28 mouse cellular contexts compared by ENCODE assay signal in the genomic region with DNA sequence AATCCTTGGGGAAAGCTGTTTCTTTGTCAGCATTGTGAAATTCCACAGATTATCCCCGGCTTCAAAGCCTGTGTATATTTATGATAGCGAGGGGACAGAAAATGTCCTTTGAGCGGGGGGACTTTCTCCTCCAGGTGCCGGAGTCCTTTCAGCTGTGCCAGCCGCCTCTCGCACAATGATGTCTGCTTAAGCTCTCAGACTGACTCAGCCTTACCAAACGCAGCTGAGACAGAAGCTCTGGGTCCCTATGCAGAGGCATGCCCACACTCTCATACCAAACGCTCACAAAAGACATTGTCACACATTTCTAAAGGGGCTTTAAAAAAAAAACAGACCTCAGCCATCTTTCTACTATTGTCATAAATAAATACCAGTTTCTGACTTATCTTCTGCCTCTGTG.
DNase-seq lines count a peak whose midpoint lies in the region; ATAC-seq and TF ChIP-seq lines count a peak whose summit lies in the region.
"Had no signal": no experiment of that assay in that cellular context is flagged by ENCODE, and none has a peak within 500 bp of the region (broad histone marks: within the 10 kb centered on the region; RNA-seq: fewer than 3 reads in every experiment).

No protein-coding gene starts in this region.

- H3K4me1 ChIP-seq in intestine, embryonic 14.5 days (replicated peaks; ENCODE audit: control insufficient read depth, insufficient read depth, low read length): peaks cover 4% of the 10 kb centered on the region; the same call in 1 of the 2 replicates
- no peaks in the 10 kb centered on the region for H3K4me1 ChIP-seq in intestine, postnatal 0 days (replicated peaks; ENCODE audit: control insufficient read depth, insufficient read depth, low read length)
- no peaks in the 10 kb centered on the region for H3K4me1 ChIP-seq in midbrain, embryonic 14.5 days (ENCODE audit: control insufficient read depth, insufficient read depth, low read length)
- H3K4me1 ChIP-seq in midbrain, embryonic 11.5 days (ENCODE audit: control insufficient read depth, insufficient read depth, low read length): no peaks in the 10 kb centered on the region
- H3K4me1 ChIP-seq in stomach, embryonic 14.5 days (ENCODE audit: control insufficient read depth, insufficient read depth, low read length): no peaks in the 10 kb centered on the region
- H3K4me1 ChIP-seq: embryonic facial prominence, embryonic 10.5 days; embryonic facial prominence, embryonic 15.5 days; forebrain, embryonic 12.5 days; heart, embryonic 13.5 days; hindbrain, embryonic 15.5 days; limb, embryonic 13.5 days; lung, embryonic 15.5 days; megakaryocyte, embryonic 14.5 days had no signal

- peak overlapping the region; percentile 21 for H3K4me2 ChIP-seq in intestine, embryonic 14.5 days (ENCODE audit: low read length)
- no peak overlapping the region for H3K4me2 ChIP-seq in intestine, postnatal 0 days (replicated peaks; ENCODE audit: low read depth)
- peak overlapping the region; percentile 25; the same call in 1 of the 2 replicates for H3K4me2 ChIP-seq in midbrain, embryonic 14.5 days (ENCODE audit: low read length)
- no peak overlapping the region for H3K4me2 ChIP-seq in midbrain, embryonic 11.5 days
- peak overlapping the region; percentile 26; the same call in 1 of the 2 replicates for H3K4me2 ChIP-seq in stomach, embryonic 14.5 days (replicated peaks; ENCODE audit: low read depth, low read length)
- H3K4me2 ChIP-seq: embryonic facial prominence, embryonic 15.5 days; forebrain, embryonic 12.5 days; heart, embryonic 13.5 days; hindbrain, embryonic 15.5 days; limb, embryonic 13.5 days; liver, embryonic 11.5 days; lung, embryonic 15.5 days had no signal

- TF ChIP-seq CTCF in intestine, postnatal 0 days (IDR thresholded peaks at IDR 0.05; ENCODE audit: low read depth): no peak
- no peak for TF ChIP-seq CTCF in brain, embryonic 14.5 days (IDR thresholded peaks at IDR 0.05; ENCODE audit: borderline replicate concordance, extremely low read depth, insufficient read depth, insufficient read length)

- DNase-seq in intestine, embryonic 14.5 days (ENCODE audit: low spot score): no peak
- DNase-seq in midbrain, embryonic 14.5 days: peak; percentile 57
- DNase-seq in midbrain, embryonic 11.5 days (ENCODE audit: low spot score, missing footprints): no peak
- peak; percentile 60 for DNase-seq in brain, embryonic 14.5 days (ENCODE audit: low read depth)
- DNase-seq in cerebellum, adult 11-12 months: no peak
- no peak for DNase-seq in lung, postnatal 25 days (ENCODE audit: low spot score)
- DNase-seq: adrenal gland, postnatal 25 days; cerebellum, adult 8-10 months; cerebellum, postnatal 25 days; gastrocnemius, adult 2 months; gastrocnemius, postnatal 36 days; heart, postnatal 10 days; kidney, adult 11 months; kidney, postnatal 25 days; lung, postnatal 4 days; right cerebral cortex, adult 18-20 months had no signal

- no peak for TF ChIP-seq POLR2A in brain, embryonic 14.5 days (IDR thresholded peaks at IDR 0.05; ENCODE audit: borderline replicate concordance, extremely low read depth, insufficient read depth, insufficient read length, poor library complexity, severe bottlenecking)

- H3K27ac ChIP-seq in intestine, embryonic 14.5 days (ENCODE audit: low read depth): no peak overlapping the region
- H3K27ac ChIP-seq in intestine, postnatal 0 days (ENCODE audit: low read depth, low read length): no peak overlapping the region
- H3K27ac ChIP-seq in midbrain, embryonic 14.5 days (replicated peaks; ENCODE audit: low read depth, low read length): no peak overlapping the region
- no peak overlapping the region for H3K27ac ChIP-seq in midbrain, embryonic 11.5 days (ENCODE audit: low read depth, low read length)
- H3K27ac ChIP-seq in stomach, embryonic 14.5 days (ENCODE audit: low read length): no peak overlapping the region
- H3K27ac ChIP-seq: embryonic facial prominence, embryonic 10.5 days; embryonic facial prominence, embryonic 15.5 days; forebrain, embryonic 12.5 days; gastrocnemius, adult 2 months; heart, embryonic 13.5 days; hindbrain, embryonic 15.5 days; limb, embryonic 13.5 days; lung, embryonic 15.5 days had no signal

- H3K36me3 ChIP-seq in intestine, embryonic 14.5 days (ENCODE audit: control insufficient read depth, insufficient read depth, low read length): no peaks in the 10 kb centered on the region
- no peaks in the 10 kb centered on the region for H3K36me3 ChIP-seq in intestine, postnatal 0 days (ENCODE audit: control insufficient read depth, insufficient read depth)
- no peaks in the 10 kb centered on the region for H3K36me3 ChIP-seq in midbrain, embryonic 14.5 days (ENCODE audit: control insufficient read depth, insufficient read depth, low read length)
- no peaks in the 10 kb centered on the region for H3K36me3 ChIP-seq in midbrain, embryonic 11.5 days (ENCODE audit: control insufficient read depth, insufficient read depth, low read length)
- no peaks in the 10 kb centered on the region for H3K36me3 ChIP-seq in stomach, embryonic 14.5 days (ENCODE audit: control insufficient read depth, insufficient read depth, low read length)
- H3K36me3 ChIP-seq: embryonic facial prominence, embryonic 10.5 days; embryonic facial prominence, embryonic 15.5 days; forebrain, embryonic 12.5 days; heart, embryonic 13.5 days; hindbrain, embryonic 15.5 days; limb, embryonic 13.5 days; lung, embryonic 15.5 days had no signal

- WGBS in intestine, embryonic 14.5 days: 30% methylated on average over 8 of the region's 8 CpGs
- WGBS in intestine, postnatal 0 days: 21% methylated on average over 8 of the region's 8 CpGs
- whole genome bisulfite sequencing in midbrain, embryonic 14.5 days: 47% methylated on average over 8 of the region's 8 CpGs
- WGBS in midbrain, embryonic 11.5 days: 69% methylated on average over 8 of the region's 8 CpGs
- 28% methylated on average over 8 of the region's 8 CpGs for WGBS in stomach, embryonic 14.5 days

- 0 out of 2 replicates have a peak, but pooled peaks cover 5% of the 10 kb centered on the region for H3K9me3 ChIP-seq in intestine, embryonic 14.5 days (ENCODE audit: control insufficient read depth, low read length)
- H3K9me3 ChIP-seq in intestine, postnatal 0 days (ENCODE audit: control insufficient read depth): 0 out of 2 replicates have a peak, but pooled peaks cover 4% of the 10 kb centered on the region
- H3K9me3 ChIP-seq in midbrain, embryonic 14.5 days (ENCODE audit: control insufficient read depth, low read length): no peaks in the 10 kb centered on the region
- H3K9me3 ChIP-seq in midbrain, embryonic 11.5 days (ENCODE audit: control insufficient read depth, low read length): no peaks in the 10 kb centered on the region
- H3K9me3 ChIP-seq in stomach, embryonic 14.5 days (ENCODE audit: control insufficient read depth, low read depth, low read length): peaks cover 4% of the 10 kb centered on the region; the same call in 1 of the 2 replicates
- H3K9me3 ChIP-seq: embryonic facial prominence, embryonic 15.5 days; hindbrain, embryonic 15.5 days; lung, embryonic 15.5 days had no signal

- no peak for ATAC-seq in intestine, embryonic 14.5 days (replicated peaks; ENCODE audit: low FRiP score, low TSS enrichment, low read depth)
- ATAC-seq in intestine, postnatal 0 days: no peak
- ATAC-seq in midbrain, embryonic 14.5 days (ENCODE audit: low FRiP score, low TSS enrichment): no peak
- no peak for ATAC-seq in midbrain, embryonic 11.5 days (ENCODE audit: low FRiP score)
- ATAC-seq in stomach, embryonic 14.5 days (ENCODE audit: insufficient number of reproducible peaks, insufficient read depth, low FRiP score, low read depth): no peak
- ATAC-seq: CD4-positive, CD25-positive, alpha-beta regulatory T cell, adult 4 months had no signal

- no peak overlapping the region for H3K9ac ChIP-seq in intestine, embryonic 14.5 days (ENCODE audit: low read length)
- H3K9ac ChIP-seq in intestine, postnatal 0 days (ENCODE audit: low read depth, low read length): no peak overlapping the region
- H3K9ac ChIP-seq in midbrain, embryonic 14.5 days (replicated peaks; ENCODE audit: low read length): no peak overlapping the region
- H3K9ac ChIP-seq in midbrain, embryonic 11.5 days (ENCODE audit: low read length): no peak overlapping the region
- no peak overlapping the region for H3K9ac ChIP-seq in stomach, embryonic 14.5 days (replicated peaks; ENCODE audit: low read depth, low read length)
- H3K9ac ChIP-seq: embryonic facial prominence, embryonic 15.5 days; forebrain, embryonic 12.5 days; heart, embryonic 13.5 days; hindbrain, embryonic 15.5 days; limb, embryonic 13.5 days; lung, embryonic 15.5 days had no signal

- H3K27me3 ChIP-seq in intestine, embryonic 14.5 days (replicated peaks; ENCODE audit: control insufficient read depth, insufficient read depth, low read length): no peaks in the 10 kb centered on the region
- no peaks in the 10 kb centered on the region for H3K27me3 ChIP-seq in intestine, postnatal 0 days (replicated peaks; ENCODE audit: control insufficient read depth, insufficient read depth, low read length)
- H3K27me3 ChIP-seq in midbrain, embryonic 14.5 days (ENCODE audit: control insufficient read depth, insufficient read depth, low read length): no peaks in the 10 kb centered on the region
- H3K27me3 ChIP-seq in midbrain, embryonic 11.5 days (ENCODE audit: control insufficient read depth, insufficient read depth, low read length): no peaks in the 10 kb centered on the region
- H3K27me3 ChIP-seq in stomach, embryonic 14.5 days (ENCODE audit: control insufficient read depth, insufficient read depth, low read length): no peaks in the 10 kb centered on the region
- H3K27me3 ChIP-seq: embryonic facial prominence, embryonic 15.5 days; forebrain, embryonic 12.5 days; heart, embryonic 13.5 days; hindbrain, embryonic 15.5 days; limb, embryonic 13.5 days; lung, embryonic 15.5 days; megakaryocyte, embryonic 14.5 days had no signal

- no peak overlapping the region for H3K4me3 ChIP-seq in intestine, embryonic 14.5 days (ENCODE audit: low read depth, low read length)
- no peak overlapping the region for H3K4me3 ChIP-seq in intestine, postnatal 0 days (ENCODE audit: low read depth, low read length)
- no peak overlapping the region for H3K4me3 ChIP-seq in midbrain, embryonic 14.5 days (replicated peaks; ENCODE audit: low read depth, low read length)
- H3K4me3 ChIP-seq in midbrain, embryonic 11.5 days (ENCODE audit: low read depth, low read length): no peak overlapping the region
- H3K4me3 ChIP-seq in stomach, embryonic 14.5 days (ENCODE audit: low read depth, low read length): no peak overlapping the region
- H3K4me3 ChIP-seq: embryonic facial prominence, embryonic 10.5 days; embryonic facial prominence, embryonic 15.5 days; forebrain, embryonic 12.5 days; gastrocnemius, adult 2 months; heart, embryonic 13.5 days; hindbrain, embryonic 15.5 days; limb, embryonic 13.5 days; lung, embryonic 15.5 days; megakaryocyte, embryonic 14.5 days had no signal

Comparison
In these comparisons a context has a peak if more than half of its experiments do, and no peak if none do; other contexts are left out.
1. DNase-seq: peak in midbrain, embryonic 14.5 days (single experiment) and brain, embryonic 14.5 days (single experiment); none in intestine, embryonic 14.5 days (single experiment), midbrain, embryonic 11.5 days (single experiment), cerebellum, adult 11-12 months (single experiment) and lung, postnatal 25 days (single experiment).
2. H3K4me2 ChIP-seq: peak in intestine, embryonic 14.5 days (single experiment), midbrain, embryonic 14.5 days (single experiment) and stomach, embryonic 14.5 days (single experiment); none in intestine, postnatal 0 days (single experiment) and midbrain, embryonic 11.5 days (single experiment).